Mouse (Mus musculus) thymus, postnatal 25 days (tissue): ENCODE results near the gene Ptar1.
A peak's percentile ranks its signal among the peaks of the same experiment; 100 is the strongest.
"Not testable (repeated sequence)": the region's sequence is repeated elsewhere in the genome, so short reads cannot be mapped to it uniquely, and the experiment has no call there.

Source experiments
- DNase-seq: peaks from one replicate; pipeline ENCODE4 v3.0.0; 2022

Ptar1 gene

GRCm38 (mm10) chr19:23687296-23688021 lies at the start of gene Ptar1:
Gene Ptar1, plus strand, starts transcription at chr19:23687429.
- DNase-seq, result peak; percentile 92

GRCm38 (mm10) chr19:23643819-23644218 lies 43.4 kb upstream of the Ptar1 start:
- no peak for DNase-seq

- DNase-seq, result no peak
Observed at GRCm38 (mm10) chr19:23645347-23645746, 41.9 kb upstream of the Ptar1 start.

- no peak for DNase-seq
Observed at GRCm38 (mm10) chr19:23647308-23647707, 39.9 kb upstream of the Ptar1 start.

GRCm38 (mm10) chr19:23652644-23653043 lies 34.6 kb upstream of the Ptar1 start, which contains the start of gene 1700028P14Rik:
Gene 1700028P14Rik, minus strand, starts transcription at chr19:23652812.
- DNase-seq, result no peak

GRCm38 (mm10) chr19:23653154-23653553 lies 34.1 kb upstream of the Ptar1 start:
- DNase-seq, result no peak

- no peak for DNase-seq
Observed at GRCm38 (mm10) chr19:23657261-23657932, 29.8 kb upstream of the Ptar1 start.

- no peak for DNase-seq
Observed at GRCm38 (mm10) chr19:23658350-23658749, 28.9 kb upstream of the Ptar1 start.

- DNase-seq, result no peak
Observed at GRCm38 (mm10) chr19:23664083-23664482, 23.1 kb upstream of the Ptar1 start.

- no peak for DNase-seq
Observed at GRCm38 (mm10) chr19:23668142-23668655, 19.0 kb upstream of the Ptar1 start.

- no peak for DNase-seq
Observed at GRCm38 (mm10) chr19:23673021-23673420, 14.2 kb upstream of the Ptar1 start.

- not testable (repeated sequence) for DNase-seq
Observed at GRCm38 (mm10) chr19:23675656-23676055, 11.6 kb upstream of the Ptar1 start.

GRCm38 (mm10) chr19:23686962-23687295 lies 300 bp upstream of the Ptar1 start:
- no peak for DNase-seq

- no peak for DNase-seq
Observed at GRCm38 (mm10) chr19:23688421-23688946, 1.3 kb downstream of the Ptar1 start.

- DNase-seq, result no peak
Observed at GRCm38 (mm10) chr19:23694344-23694743, 7.1 kb downstream of the Ptar1 start.

- DNase-seq, result no peak
Observed at GRCm38 (mm10) chr19:23697861-23698260, 10.6 kb downstream of the Ptar1 start.

- DNase-seq, result no peak
Observed at GRCm38 (mm10) chr19:23698366-23698765, 11.1 kb downstream of the Ptar1 start.

- no peak for DNase-seq
Observed at GRCm38 (mm10) chr19:23699131-23699530, 11.9 kb downstream of the Ptar1 start.

GRCm38 (mm10) chr19:23702896-23703295 lies 15.7 kb downstream of the Ptar1 start:
- no peak for DNase-seq

- DNase-seq, result no peak
Observed at GRCm38 (mm10) chr19:23705383-23705782, 18.2 kb downstream of the Ptar1 start.

- no peak for DNase-seq
Observed at GRCm38 (mm10) chr19:23746506-23746905, 59.3 kb downstream of the Ptar1 start.

- DNase-seq, result no peak
Observed at GRCm38 (mm10) chr19:23757011-23757410, 69.8 kb downstream of the Ptar1 start.

- peak; percentile 78 for DNase-seq
Observed at GRCm38 (mm10) chr19:23757961-23758553, 70.8 kb downstream of the Ptar1 start.
